Mouse (Mus musculus): Measurements from ENCODE around the gene Iqgap1. TPM values are rescaled to one million over a fixed set of nuclear protein-coding genes. Genes with fewer than 3 reads are reported as not detected.

The Iqgap1 gene
- polyA plus RNA-seq, 1 experiment from 2014 or later: 40.1 TPM

- Histone ChIP-seq H3K4me1 (peaks cover 10% of the 10 kb centered on the region), H3K9me3 (replicated peaks) (no peaks in the 10 kb centered on the region), H3K9ac (no peak overlapping the region), H3K27me3 (no peaks in the 10 kb centered on the region), H3K4me3 (no peak overlapping the region), H3K27ac (no peak overlapping the region), H3K4me2 (replicated peaks) (no peak overlapping the region), H3K36me3 (no peaks in the 10 kb centered on the region)
- no peak for ATAC-seq (ENCODE audit: low FRiP score)
- WGBS: 38% methylated on average over 6 of the region's 6 CpGs
Measured at GRCm38 (mm10) chr7:80857181-80857580, 31.4 kb upstream of the Iqgap1 start.

- no peak overlapping the region for H3K9ac ChIP-seq
- peaks cover 3% of the 10 kb centered on the region; the same call in 1 of the 2 replicates for H3K4me1 ChIP-seq
- no peaks in the 10 kb centered on the region for H3K9me3 ChIP-seq (replicated peaks)
- H3K4me3 ChIP-seq: no peak overlapping the region
- H3K27ac ChIP-seq: no peak overlapping the region
- no peaks in the 10 kb centered on the region for H3K27me3 ChIP-seq
- no peak overlapping the region for H3K4me2 ChIP-seq (replicated peaks)
- ATAC-seq (ENCODE audit: low FRiP score): no peak
- H3K36me3 ChIP-seq: no peaks in the 10 kb centered on the region
Measured at GRCm38 (mm10) chr7:80855316-80855715, 29.5 kb upstream of the Iqgap1 start.

GRCm38 (mm10) chr7:80853218-80853617, 27.4 kb upstream of the Iqgap1 start:
- H3K4me3 ChIP-seq: no peak overlapping the region
- no peak overlapping the region for H3K9ac ChIP-seq
- no peaks in the 10 kb centered on the region for H3K9me3 ChIP-seq (replicated peaks)
- WGBS: 99% methylated on average over 3 of the region's 3 CpGs
- no peaks in the 10 kb centered on the region for H3K27me3 ChIP-seq
- no peak overlapping the region for H3K4me2 ChIP-seq (replicated peaks)
- H3K4me1 ChIP-seq: no peaks in the 10 kb centered on the region
- ATAC-seq (ENCODE audit: low FRiP score): no peak
- H3K27ac ChIP-seq: no peak overlapping the region
- H3K36me3 ChIP-seq: no peaks in the 10 kb centered on the region

GRCm38 (mm10) chr7:80850520-80850919, 24.7 kb upstream of the Iqgap1 start:
- no peak overlapping the region for H3K9ac ChIP-seq
- no peaks in the 10 kb centered on the region for H3K27me3 ChIP-seq
- H3K4me2 ChIP-seq (replicated peaks): no peak overlapping the region
- no peaks in the 10 kb centered on the region for H3K9me3 ChIP-seq (replicated peaks)
- H3K4me1 ChIP-seq: no peaks in the 10 kb centered on the region
- no peak for ATAC-seq (ENCODE audit: low FRiP score)
- 86% methylated on average over 5 of the region's 5 CpGs for WGBS
- no peak overlapping the region for H3K4me3 ChIP-seq
- H3K36me3 ChIP-seq: no peaks in the 10 kb centered on the region
- H3K27ac ChIP-seq: no peak overlapping the region

GRCm38 (mm10) chr7:80849710-80850109, 23.9 kb upstream of the Iqgap1 start:
- Histone ChIP-seq H3K9ac (no peak overlapping the region), H3K4me1 (no peaks in the 10 kb centered on the region), H3K9me3 (replicated peaks) (no peaks in the 10 kb centered on the region), H3K36me3 (no peaks in the 10 kb centered on the region), H3K4me2 (replicated peaks) (no peak overlapping the region), H3K4me3 (no peak overlapping the region), H3K27me3 (no peaks in the 10 kb centered on the region), H3K27ac (no peak overlapping the region)
- 39% methylated on average over 4 of the region's 4 CpGs for WGBS
- ATAC-seq (ENCODE audit: low FRiP score): no peak

GRCm38 (mm10) chr7:80849267-80849666, 23.5 kb upstream of the Iqgap1 start:
- H3K9me3 ChIP-seq (replicated peaks): no peaks in the 10 kb centered on the region
- H3K27ac ChIP-seq: no peak overlapping the region
- H3K36me3 ChIP-seq: no peaks in the 10 kb centered on the region
- H3K4me2 ChIP-seq (replicated peaks): no peak overlapping the region
- H3K4me3 ChIP-seq: no peak overlapping the region
- 88% methylated on average over 2 of the region's 2 CpGs for WGBS
- H3K9ac ChIP-seq: no peak overlapping the region
- no peak for ATAC-seq (ENCODE audit: low FRiP score)
- H3K4me1 ChIP-seq: no peaks in the 10 kb centered on the region
- no peaks in the 10 kb centered on the region for H3K27me3 ChIP-seq

- WGBS: 86% methylated on average over 5 of the region's 5 CpGs
- Histone ChIP-seq H3K36me3 (no peaks in the 10 kb centered on the region), H3K27me3 (no peaks in the 10 kb centered on the region), H3K4me2 (replicated peaks) (no peak overlapping the region), H3K4me1 (no peaks in the 10 kb centered on the region), H3K9ac (no peak overlapping the region), H3K9me3 (replicated peaks) (no peaks in the 10 kb centered on the region), H3K27ac (no peak overlapping the region), H3K4me3 (no peak overlapping the region)
- ATAC-seq (ENCODE audit: low FRiP score): no peak
Measured at GRCm38 (mm10) chr7:80846709-80847108, 20.9 kb upstream of the Iqgap1 start.

GRCm38 (mm10) chr7:80846280-80846678, 20.5 kb upstream of the Iqgap1 start:
- no peak for ATAC-seq (ENCODE audit: low FRiP score)
- no peak overlapping the region for H3K4me3 ChIP-seq
- no peaks in the 10 kb centered on the region for H3K36me3 ChIP-seq
- no peaks in the 10 kb centered on the region for H3K4me1 ChIP-seq
- no peaks in the 10 kb centered on the region for H3K27me3 ChIP-seq
- H3K9ac ChIP-seq: no peak overlapping the region
- H3K4me2 ChIP-seq (replicated peaks): no peak overlapping the region
- WGBS: 92% methylated on average over 10 of the region's 10 CpGs
- H3K9me3 ChIP-seq (replicated peaks): no peaks in the 10 kb centered on the region
- no peak overlapping the region for H3K27ac ChIP-seq

- H3K4me2 ChIP-seq (replicated peaks): no peak overlapping the region
- no peak overlapping the region for H3K4me3 ChIP-seq
- 78% methylated on average over 15 of the region's 15 CpGs for WGBS
- no peaks in the 10 kb centered on the region for H3K27me3 ChIP-seq
- ATAC-seq (ENCODE audit: low FRiP score): no peak
- no peaks in the 10 kb centered on the region for H3K36me3 ChIP-seq
- no peaks in the 10 kb centered on the region for H3K9me3 ChIP-seq (replicated peaks)
- no peaks in the 10 kb centered on the region for H3K4me1 ChIP-seq
- H3K27ac ChIP-seq: no peak overlapping the region
- no peak overlapping the region for H3K9ac ChIP-seq
Measured at GRCm38 (mm10) chr7:80845621-80846279, 20.0 kb upstream of the Iqgap1 start.

GRCm38 (mm10) chr7:80844691-80845090, 18.9 kb upstream of the Iqgap1 start:
- H3K27ac ChIP-seq: no peak overlapping the region
- H3K4me1 ChIP-seq: no peaks in the 10 kb centered on the region
- H3K27me3 ChIP-seq: no peaks in the 10 kb centered on the region
- no peak overlapping the region for H3K4me2 ChIP-seq (replicated peaks)
- WGBS: 94% methylated on average over 12 of the region's 12 CpGs
- no peaks in the 10 kb centered on the region for H3K9me3 ChIP-seq (replicated peaks)
- no peak for ATAC-seq (ENCODE audit: low FRiP score)
- H3K36me3 ChIP-seq: no peaks in the 10 kb centered on the region
- no peak overlapping the region for H3K9ac ChIP-seq
- H3K4me3 ChIP-seq: no peak overlapping the region

- Histone ChIP-seq H3K9me3 (replicated peaks) (no peaks in the 10 kb centered on the region), H3K4me1 (no peaks in the 10 kb centered on the region), H3K27me3 (no peaks in the 10 kb centered on the region), H3K4me2 (replicated peaks) (no peak overlapping the region), H3K27ac (no peak overlapping the region), H3K4me3 (no peak overlapping the region), H3K9ac (no peak overlapping the region), H3K36me3 (no peaks in the 10 kb centered on the region)
- 90% methylated on average over 8 of the region's 8 CpGs for WGBS
- no peak for ATAC-seq (ENCODE audit: low FRiP score)
Measured at GRCm38 (mm10) chr7:80843910-80844640, 18.3 kb upstream of the Iqgap1 start.

GRCm38 (mm10) chr7:80843176-80843575, 17.4 kb upstream of the Iqgap1 start:
- H3K27me3 ChIP-seq: no peaks in the 10 kb centered on the region
- WGBS: 85% methylated on average over 1 of the region's 1 CpGs
- no peak overlapping the region for H3K9ac ChIP-seq
- no peaks in the 10 kb centered on the region for H3K9me3 ChIP-seq (replicated peaks)
- no peak overlapping the region for H3K4me2 ChIP-seq (replicated peaks)
- no peak overlapping the region for H3K27ac ChIP-seq
- no peak for ATAC-seq (ENCODE audit: low FRiP score)
- H3K4me1 ChIP-seq: 0 out of 2 replicates have a peak, but pooled peaks cover 1% of the 10 kb centered on the region
- no peaks in the 10 kb centered on the region for H3K36me3 ChIP-seq
- H3K4me3 ChIP-seq: no peak overlapping the region

- Histone ChIP-seq H3K9me3 (replicated peaks) (no peaks in the 10 kb centered on the region), H3K9ac (no peak overlapping the region), H3K4me3 (no peak overlapping the region), H3K36me3 (no peaks in the 10 kb centered on the region), H3K27ac (no peak overlapping the region), H3K4me2 (replicated peaks) (no peak overlapping the region), H3K27me3 (no peaks in the 10 kb centered on the region), H3K4me1 (0 out of 2 replicates have a peak, but pooled peaks cover 5% of the 10 kb centered on the region)
- WGBS: 71% methylated on average over 5 of the region's 5 CpGs
- no peak for ATAC-seq (ENCODE audit: low FRiP score)
Measured at GRCm38 (mm10) chr7:80842132-80842531, 16.4 kb upstream of the Iqgap1 start.

Data from hindbrain, embryonic 12.5 days (tissue).